Mouse (Mus musculus): ENCODE results near the gene Rnf182. TPM values are rescaled to one million over a fixed set of nuclear protein-coding genes. Genes with fewer than 3 reads are reported as not detected.

The Rnf182 gene
- polyA plus RNA-seq (2012) = not detected in 2 replicates

DNA sequence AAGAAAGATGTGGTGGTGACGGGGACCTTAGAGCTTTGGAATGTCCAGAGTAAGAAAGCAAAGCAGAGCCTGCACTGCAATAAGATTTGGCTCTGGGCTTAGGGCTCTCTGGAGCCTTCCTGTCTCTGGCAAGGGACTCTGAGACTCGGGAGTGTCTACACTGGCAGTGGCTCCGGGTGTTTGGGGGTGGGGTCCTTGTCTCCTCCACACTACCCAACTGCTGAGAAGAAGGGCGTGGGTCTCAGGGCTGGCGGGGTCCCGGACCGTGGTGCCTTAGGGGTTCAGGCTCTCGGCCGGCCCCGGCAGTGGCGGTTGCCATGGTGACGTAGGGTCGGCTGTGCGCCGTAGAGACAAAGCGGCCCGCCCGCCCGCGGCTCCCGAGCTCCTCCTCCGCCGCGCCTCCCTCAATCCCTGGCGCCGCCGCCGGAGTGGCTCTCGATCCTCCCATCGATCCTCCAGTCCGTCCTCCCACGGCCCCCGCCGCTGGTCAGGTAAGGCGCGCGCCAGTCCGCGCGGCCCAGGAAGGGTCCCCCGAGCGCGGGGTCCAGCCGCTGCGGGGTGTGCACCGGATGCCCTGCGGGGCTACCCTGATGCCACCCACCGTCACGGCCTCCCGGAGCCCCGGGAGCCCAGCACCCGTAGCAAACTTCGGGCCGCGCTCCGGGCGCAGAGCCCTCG is at the start of gene Rnf182:
TSS of gene Rnf182 (plus strand) at position 134 of the 678 bp plus-strand sequence.
- H3K4me3 ChIP-seq (replicated peaks) = peak within 1 kb of the TSS; percentile 48
- H3K9me3 ChIP-seq (ENCODE audit: control insufficient read depth, low read length) = no peaks in the 10 kb centered on the region
- peaks cover 11% of the 10 kb centered on the region for H3K4me1 ChIP-seq (ENCODE audit: control insufficient read depth)
- TF ChIP-seq GATA1 (IDR thresholded peaks at IDR 0.05; ENCODE audit: low read length) (no peak), TAL1 (IDR thresholded peaks at IDR 0.05; ENCODE audit: low read length) (no peak)
- peaks cover 44% of the 10 kb centered on the region for H3K27me3 ChIP-seq (ENCODE audit: control insufficient read depth)
- H3K36me3 ChIP-seq (ENCODE audit: control insufficient read depth) = no peaks in the 10 kb centered on the region

GRCm38 (mm10) chr13:43566184-43566583 is 49.3 kb upstream of the Rnf182 start:
- peaks cover 6% of the 10 kb centered on the region for H3K9me3 ChIP-seq (ENCODE audit: control insufficient read depth, low read length)
- TF ChIP-seq GATA1 (IDR thresholded peaks at IDR 0.05; ENCODE audit: low read length) (no peak), TAL1 (IDR thresholded peaks at IDR 0.05; ENCODE audit: low read length) (no peak)
- H3K4me1 ChIP-seq (ENCODE audit: control insufficient read depth) = peaks cover 17% of the 10 kb centered on the region
- no peaks in the 10 kb centered on the region for H3K27me3 ChIP-seq (ENCODE audit: control insufficient read depth)
- H3K36me3 ChIP-seq (ENCODE audit: control insufficient read depth) = no peaks in the 10 kb centered on the region
- no peak overlapping the region for H3K4me3 ChIP-seq (replicated peaks)

- Histone ChIP-seq H3K4me1 (ENCODE audit: control insufficient read depth) (peaks cover 14% of the 10 kb centered on the region), H3K4me3 (replicated peaks) (no peak overlapping the region), H3K27me3 (ENCODE audit: control insufficient read depth) (no peaks in the 10 kb centered on the region), H3K36me3 (ENCODE audit: control insufficient read depth) (no peaks in the 10 kb centered on the region), H3K9me3 (ENCODE audit: control insufficient read depth, low read length) (peaks cover 6% of the 10 kb centered on the region)
- no peak for TF ChIP-seq GATA1 (IDR thresholded peaks at IDR 0.05; ENCODE audit: low read length)
Observed at GRCm38 (mm10) chr13:43567141-43567891, 48.2 kb upstream of the Rnf182 start.

GRCm38 (mm10) chr13:43573979-43574378 is 41.5 kb upstream of the Rnf182 start:
- H3K4me3 ChIP-seq (replicated peaks) = no peak overlapping the region
- H3K36me3 ChIP-seq (ENCODE audit: control insufficient read depth) = no peaks in the 10 kb centered on the region
- peaks cover 6% of the 10 kb centered on the region for H3K9me3 ChIP-seq (ENCODE audit: control insufficient read depth, low read length)
- H3K27me3 ChIP-seq (ENCODE audit: control insufficient read depth) = no peaks in the 10 kb centered on the region
- TF ChIP-seq GATA1 (IDR thresholded peaks at IDR 0.05; ENCODE audit: low read length) (no peak), TAL1 (IDR thresholded peaks at IDR 0.05; ENCODE audit: low read length) (no peak)
- H3K4me1 ChIP-seq (ENCODE audit: control insufficient read depth) = no peaks in the 10 kb centered on the region

GRCm38 (mm10) chr13:43575431-43575830 is 40.1 kb upstream of the Rnf182 start:
- no peak for TF ChIP-seq GATA1 (IDR thresholded peaks at IDR 0.05; ENCODE audit: low read length)
- TF ChIP-seq TAL1 (IDR thresholded peaks at IDR 0.05; ENCODE audit: low read length) = no peak
- Histone ChIP-seq H3K27me3 (ENCODE audit: control insufficient read depth) (no peaks in the 10 kb centered on the region), H3K9me3 (ENCODE audit: control insufficient read depth, low read length) (peaks cover 6% of the 10 kb centered on the region), H3K4me3 (replicated peaks) (no peak overlapping the region), H3K36me3 (ENCODE audit: control insufficient read depth) (no peaks in the 10 kb centered on the region), H3K4me1 (ENCODE audit: control insufficient read depth) (no peaks in the 10 kb centered on the region)

GRCm38 (mm10) chr13:43577254-43577653 is 38.3 kb upstream of the Rnf182 start:
- no peaks in the 10 kb centered on the region for H3K27me3 ChIP-seq (ENCODE audit: control insufficient read depth)
- H3K4me3 ChIP-seq (replicated peaks) = no peak overlapping the region
- TF ChIP-seq TAL1 (IDR thresholded peaks at IDR 0.05; ENCODE audit: low read length) = no peak
- no peak for TF ChIP-seq GATA1 (IDR thresholded peaks at IDR 0.05; ENCODE audit: low read length)
- H3K9me3 ChIP-seq (ENCODE audit: control insufficient read depth, low read length) = no peaks in the 10 kb centered on the region
- H3K4me1 ChIP-seq (ENCODE audit: control insufficient read depth) = no peaks in the 10 kb centered on the region
- H3K36me3 ChIP-seq (ENCODE audit: control insufficient read depth) = no peaks in the 10 kb centered on the region

DNA sequence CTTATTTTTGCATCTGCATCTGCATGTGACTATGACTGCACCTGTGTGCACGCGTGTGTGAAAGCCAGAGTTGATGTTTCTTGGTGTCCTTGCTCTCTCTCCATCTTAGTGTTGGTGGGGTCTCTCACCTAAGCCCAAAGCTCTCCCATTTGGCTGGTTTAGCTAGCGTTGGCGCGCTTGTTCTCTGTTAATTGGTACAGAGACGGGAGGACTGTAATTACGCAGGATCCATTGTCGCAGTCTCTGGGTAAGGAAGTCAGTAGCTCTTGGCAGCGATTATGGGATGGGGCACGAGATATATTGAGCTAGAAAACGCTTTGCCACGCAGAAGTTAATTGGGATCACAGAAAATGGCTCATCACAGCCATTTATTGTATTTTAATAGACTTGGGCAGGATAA is 37.7 kb upstream of the Rnf182 start:
- TF ChIP-seq TAL1 (IDR thresholded peaks at IDR 0.05; ENCODE audit: low read length) (no peak), GATA1 (IDR thresholded peaks at IDR 0.05; ENCODE audit: low read length) (no peak)
- no peaks in the 10 kb centered on the region for H3K9me3 ChIP-seq (ENCODE audit: control insufficient read depth, low read length)
- H3K4me3 ChIP-seq (replicated peaks) = no peak overlapping the region
- no peaks in the 10 kb centered on the region for H3K4me1 ChIP-seq (ENCODE audit: control insufficient read depth)
- no peaks in the 10 kb centered on the region for H3K27me3 ChIP-seq (ENCODE audit: control insufficient read depth)
- H3K36me3 ChIP-seq (ENCODE audit: control insufficient read depth) = no peaks in the 10 kb centered on the region

DNA sequence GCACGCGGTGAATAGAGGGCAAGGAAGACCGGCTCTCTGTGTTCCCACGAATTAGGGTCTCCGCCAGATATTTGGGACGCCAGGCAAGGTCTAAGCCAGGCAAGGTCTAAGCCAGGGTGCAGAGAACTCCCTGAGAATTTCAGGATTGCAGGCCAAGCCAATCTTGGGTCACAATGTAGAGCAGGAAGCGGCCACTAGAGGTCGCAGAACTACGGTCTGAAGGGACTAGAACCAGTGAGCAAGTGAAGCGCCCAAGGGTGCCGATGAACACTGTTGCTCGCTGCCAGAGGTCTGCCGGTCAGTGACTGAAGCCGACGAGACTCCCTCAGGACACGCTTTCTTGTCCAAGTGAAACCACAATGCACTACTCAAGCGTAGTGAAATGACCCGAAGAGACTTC is 35.8 kb upstream of the Rnf182 start:
- TF ChIP-seq TAL1 (IDR thresholded peaks at IDR 0.05; ENCODE audit: low read length) = no peak
- TF ChIP-seq GATA1 (IDR thresholded peaks at IDR 0.05; ENCODE audit: low read length) = no peak
- Histone ChIP-seq H3K9me3 (ENCODE audit: control insufficient read depth, low read length) (no peaks in the 10 kb centered on the region), H3K4me1 (ENCODE audit: control insufficient read depth) (no peaks in the 10 kb centered on the region), H3K4me3 (replicated peaks) (no peak overlapping the region), H3K27me3 (ENCODE audit: control insufficient read depth) (no peaks in the 10 kb centered on the region), H3K36me3 (ENCODE audit: control insufficient read depth) (no peaks in the 10 kb centered on the region)

GRCm38 (mm10) chr13:43580661-43581060 is 34.8 kb upstream of the Rnf182 start:
- Histone ChIP-seq H3K36me3 (ENCODE audit: control insufficient read depth) (no peaks in the 10 kb centered on the region), H3K4me1 (ENCODE audit: control insufficient read depth) (no peaks in the 10 kb centered on the region), H3K4me3 (replicated peaks) (no peak overlapping the region), H3K9me3 (ENCODE audit: control insufficient read depth, low read length) (no peaks in the 10 kb centered on the region), H3K27me3 (ENCODE audit: control insufficient read depth) (no peaks in the 10 kb centered on the region)
- no peak for TF ChIP-seq GATA1 (IDR thresholded peaks at IDR 0.05; ENCODE audit: low read length)
- no peak for TF ChIP-seq TAL1 (IDR thresholded peaks at IDR 0.05; ENCODE audit: low read length)
